Mouse (Mus musculus): ENCODE data around the gene Zfp507.

Zfp507 gene

DNA sequence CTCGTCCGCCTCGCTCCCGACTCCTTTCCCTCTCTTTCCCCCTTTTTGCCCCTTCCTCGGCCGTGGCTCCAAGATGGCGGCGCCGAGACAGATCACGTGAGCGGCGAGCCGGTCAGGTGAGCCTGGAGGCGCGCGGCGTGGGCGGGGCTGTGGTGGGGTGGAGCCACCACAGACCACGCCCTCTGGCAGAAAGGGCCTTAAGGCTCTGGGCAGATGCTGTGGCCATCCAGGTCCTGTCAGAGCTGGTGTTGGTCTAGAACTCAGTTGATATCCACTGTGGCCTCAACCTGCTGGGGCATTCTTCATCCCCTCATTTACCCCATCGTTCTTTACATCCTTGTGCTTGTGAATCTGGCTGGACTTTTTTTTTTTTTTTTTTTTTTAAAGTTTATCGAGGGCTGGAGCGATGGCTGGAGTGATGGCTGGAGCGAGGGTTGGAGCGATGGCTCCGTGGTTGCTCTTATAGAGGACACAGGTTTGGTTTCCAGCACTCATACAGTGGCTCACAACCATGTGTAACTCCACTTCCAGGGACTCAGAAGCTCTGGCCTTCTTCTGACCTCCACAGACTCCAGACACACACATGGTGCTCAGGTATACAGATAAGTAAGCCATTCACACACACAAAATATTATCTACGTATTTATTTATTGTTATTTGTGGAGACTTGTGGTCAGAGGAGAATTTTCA is at the start of gene Zfp507:
Gene Zfp507, minus strand, starts transcription at position 98 of the 690 bp plus-strand sequence.
- peak; percentile 90 for DNase-seq

DNA sequence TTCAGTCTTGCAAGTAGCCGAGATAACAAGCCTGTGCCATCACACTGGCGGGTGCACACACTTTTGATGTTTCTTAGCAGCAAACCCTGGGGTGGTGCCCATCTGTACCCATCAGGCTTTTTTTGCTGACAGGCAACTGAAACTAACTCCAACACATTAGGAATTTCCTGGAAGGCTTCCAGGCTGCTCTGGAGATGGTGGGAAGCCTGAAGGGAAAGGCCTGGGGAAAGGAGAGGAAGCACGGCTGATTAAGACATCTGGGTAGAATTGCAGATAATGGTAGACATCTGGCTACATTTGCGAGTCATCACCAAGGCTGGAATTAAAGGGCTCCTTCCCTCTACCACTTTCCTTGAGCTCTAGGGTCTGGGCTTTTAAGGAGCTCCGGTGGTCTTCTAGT is 47.6 kb upstream of the Zfp507 start:
- no peak for DNase-seq

- DNase-seq, result no peak
These were observed 45.7 kb upstream of the Zfp507 start for GRCm38 (mm10) chr7:35848526-35848925.

DNA sequence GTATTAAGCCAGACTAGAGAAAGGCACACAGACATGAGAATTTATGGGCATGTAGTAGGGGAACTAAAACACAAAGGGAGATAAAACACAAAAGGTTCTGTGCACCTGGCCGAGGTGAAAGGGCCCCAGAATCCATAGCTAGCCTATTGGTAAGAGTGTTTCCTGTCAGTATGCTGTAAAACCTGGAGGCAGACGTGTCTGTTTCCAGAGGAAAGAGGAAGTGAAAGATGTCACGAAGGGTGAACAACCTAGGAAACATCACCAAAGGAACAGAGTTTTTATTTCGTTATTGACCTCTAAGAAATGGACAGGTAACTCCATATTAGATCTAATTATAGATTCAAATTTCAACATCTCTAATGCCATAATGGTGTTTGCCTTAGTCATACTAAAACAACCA is 37.7 kb upstream of the Zfp507 start:
- DNase-seq, result no peak

- DNase-seq, result peak; percentile 27
These were observed 34.0 kb upstream of the Zfp507 start for GRCm38 (mm10) chr7:35836851-35837250.

DNA sequence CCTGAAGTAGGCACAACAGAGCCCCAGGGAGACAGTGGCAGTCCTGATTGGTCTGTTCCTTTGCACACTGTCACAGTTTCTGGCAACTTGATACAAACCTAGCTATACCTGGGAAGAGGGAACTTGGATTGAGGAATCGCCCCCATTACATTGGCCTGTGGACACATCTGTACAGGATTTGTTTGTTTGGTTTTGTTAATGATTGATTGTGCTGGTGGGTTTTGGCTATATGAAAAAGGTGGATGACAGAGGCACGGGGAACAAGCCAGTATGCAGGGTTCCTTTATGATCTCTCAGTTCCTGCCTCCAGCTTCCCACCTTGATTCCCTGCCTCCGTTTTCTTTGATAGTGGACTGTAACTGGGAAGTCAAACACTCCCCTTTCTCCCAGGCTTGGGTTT is 33.6 kb upstream of the Zfp507 start:
- DNase-seq, result no peak

GRCm38 (mm10) chr7:35830119-35830518 is 27.3 kb upstream of the Zfp507 start:
- DNase-seq, result no peak

DNA sequence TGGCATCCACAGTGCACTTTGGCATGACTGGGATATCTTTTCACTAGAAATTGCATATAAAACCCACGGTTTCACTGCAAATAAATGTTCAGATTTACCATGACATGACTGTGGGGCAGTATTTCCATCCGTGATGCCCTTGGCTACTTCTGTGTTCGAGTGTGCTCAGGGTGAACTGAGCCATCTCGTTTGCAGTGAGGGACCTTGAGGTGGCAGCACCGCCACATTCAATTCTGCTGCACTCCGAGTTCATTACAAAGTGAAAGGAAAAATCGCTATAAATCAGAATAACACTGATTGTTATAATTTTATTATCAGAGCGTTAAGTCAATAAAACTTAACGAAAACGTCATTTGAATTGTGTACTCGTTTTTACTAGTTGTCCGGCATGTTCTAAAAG is 21.1 kb upstream of the Zfp507 start:
- no peak for DNase-seq

- no peak for DNase-seq
These were observed 19.5 kb upstream of the Zfp507 start for GRCm38 (mm10) chr7:35822320-35822719.

DNA sequence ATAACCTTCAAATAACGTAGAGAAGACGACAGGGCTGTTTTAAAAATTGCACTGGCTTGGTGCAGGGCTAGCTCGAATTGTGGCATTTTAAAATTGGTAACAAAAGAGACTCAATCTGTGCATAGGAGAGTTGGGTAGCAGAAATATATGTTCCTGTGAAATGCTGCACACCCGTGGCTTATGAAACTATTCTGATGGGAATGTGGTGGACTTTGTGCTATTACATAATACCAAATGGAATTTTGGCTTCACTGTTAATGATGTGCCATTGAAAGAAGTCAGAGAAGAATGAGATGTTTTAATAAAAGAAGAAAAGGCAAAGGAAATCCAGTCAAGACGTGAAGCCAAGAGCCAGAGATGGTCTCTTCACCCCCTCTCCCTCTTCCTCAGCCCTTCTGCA is 18.6 kb upstream of the Zfp507 start:
- no peak for DNase-seq

DNA sequence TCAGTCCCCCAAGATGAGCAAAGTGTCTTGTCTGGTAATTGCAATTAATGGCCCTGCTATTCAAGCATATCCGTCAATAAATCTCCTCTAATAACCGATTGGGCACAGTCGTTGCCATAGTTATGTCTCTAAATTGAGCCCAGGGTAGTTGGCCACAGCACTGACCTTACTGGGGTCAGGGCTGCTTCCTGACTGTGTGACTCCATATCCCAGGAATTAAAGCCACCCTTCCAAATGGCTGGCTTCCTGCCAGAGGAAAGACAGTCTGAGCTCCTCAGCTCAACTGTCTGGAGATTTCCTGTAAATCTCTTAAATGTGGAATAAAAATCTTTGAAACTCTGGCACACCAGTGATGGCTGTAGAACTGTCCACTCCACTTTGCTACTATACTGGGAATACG is 16.7 kb upstream of the Zfp507 start:
- DNase-seq, result peak; percentile 42

GRCm38 (mm10) chr7:35814759-35815551 is 12.2 kb upstream of the Zfp507 start:
- peak; percentile 22 for DNase-seq

DNA sequence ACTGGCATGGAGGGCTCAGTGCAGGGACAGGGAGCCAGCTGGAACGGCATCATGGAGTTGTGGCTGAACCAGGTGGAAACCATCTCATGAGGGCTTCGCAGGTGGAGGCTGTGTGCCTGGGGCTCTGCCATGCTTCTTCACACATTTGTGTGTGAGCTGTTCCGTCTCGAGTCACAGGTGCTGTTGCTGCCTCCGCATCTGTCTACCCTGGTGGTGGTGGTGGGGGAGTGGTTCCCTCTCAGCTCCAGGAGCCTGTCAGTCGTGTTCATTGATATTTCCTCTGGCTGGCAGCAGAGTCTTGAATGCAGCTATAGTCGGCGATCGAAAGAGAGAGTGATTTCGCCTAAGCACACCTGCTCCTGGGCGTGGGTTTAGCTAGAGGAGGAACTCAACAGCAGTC is 10.5 kb upstream of the Zfp507 start:
- DNase-seq, result no peak

GRCm38 (mm10) chr7:35810736-35811135 is 7.9 kb upstream of the Zfp507 start:
- DNase-seq, result peak; percentile 32

DNA sequence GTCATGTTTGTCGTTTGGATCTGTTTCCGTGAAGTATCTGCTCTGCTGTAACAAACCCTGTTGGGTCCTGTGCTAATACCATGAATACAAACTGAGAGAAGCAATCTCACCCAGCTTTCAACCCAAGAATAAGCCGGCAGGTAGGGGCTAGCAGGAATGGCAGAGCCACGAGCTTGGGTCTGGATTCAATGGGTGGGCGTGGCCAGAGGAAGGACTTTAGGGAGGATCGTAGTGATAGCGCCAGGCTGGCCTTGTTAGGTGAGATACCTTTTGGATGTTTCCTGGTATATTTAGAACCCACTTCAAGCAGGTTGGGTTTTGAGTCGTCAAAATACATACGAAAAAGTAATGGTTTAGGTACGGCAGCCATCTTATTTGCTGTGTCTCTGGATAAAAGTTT is 1.4 kb upstream of the Zfp507 start:
- DNase-seq, result no peak

DNA sequence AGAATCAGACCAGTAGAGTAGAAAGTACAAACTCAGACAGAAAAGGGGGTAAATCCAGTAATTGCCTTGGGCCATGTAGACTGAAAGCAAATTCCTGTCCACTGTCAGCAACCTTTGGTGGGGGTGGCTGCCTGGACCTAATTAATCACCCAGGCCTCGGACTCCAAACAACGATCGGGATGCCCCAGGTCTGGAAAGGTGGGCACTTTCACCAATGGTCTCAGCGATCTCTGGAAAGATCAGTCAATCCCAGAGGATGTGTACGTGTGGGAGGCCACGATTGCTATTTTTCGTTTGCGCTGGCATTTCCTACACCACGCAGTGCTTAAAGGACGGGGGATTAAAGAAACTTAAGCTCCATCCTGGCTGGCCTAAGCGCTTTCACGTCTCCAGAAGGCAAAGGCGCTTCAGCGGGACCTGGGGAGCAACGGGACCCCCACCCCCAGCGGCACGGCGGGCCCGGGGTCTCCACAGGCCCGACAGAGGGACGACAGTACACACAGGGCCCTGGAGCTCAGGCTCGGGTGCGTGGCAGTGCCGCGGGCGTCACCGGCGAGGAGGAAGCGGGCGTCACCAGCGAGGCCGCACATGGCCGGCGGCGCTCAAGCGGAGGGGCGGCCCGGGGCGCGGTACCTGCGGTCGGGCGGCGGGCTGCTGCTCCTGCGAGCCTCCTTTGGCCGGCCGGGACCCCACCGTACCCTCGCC is 450 bp downstream of the Zfp507 start:
- no peak for DNase-seq

DNA sequence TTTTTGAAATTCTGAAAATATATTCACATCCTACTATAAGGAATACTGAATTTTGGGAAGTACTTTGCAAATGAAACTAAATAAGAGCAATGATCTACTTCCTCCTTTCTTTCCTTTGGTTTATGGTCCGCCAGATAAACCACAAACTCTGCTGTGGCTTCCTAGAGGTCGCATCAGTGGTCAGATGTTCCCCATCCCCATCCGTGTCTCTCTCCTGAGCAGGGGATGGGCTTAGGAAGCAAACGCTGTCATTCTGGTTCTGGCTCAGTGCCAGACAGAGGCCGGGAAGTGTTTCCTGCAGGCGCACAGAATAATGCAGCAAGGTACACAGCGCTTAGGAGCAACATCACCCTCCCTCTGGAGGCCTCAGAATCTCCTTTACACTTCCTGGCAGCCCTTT is 6.7 kb downstream of the Zfp507 start:
- no peak for DNase-seq

DNA sequence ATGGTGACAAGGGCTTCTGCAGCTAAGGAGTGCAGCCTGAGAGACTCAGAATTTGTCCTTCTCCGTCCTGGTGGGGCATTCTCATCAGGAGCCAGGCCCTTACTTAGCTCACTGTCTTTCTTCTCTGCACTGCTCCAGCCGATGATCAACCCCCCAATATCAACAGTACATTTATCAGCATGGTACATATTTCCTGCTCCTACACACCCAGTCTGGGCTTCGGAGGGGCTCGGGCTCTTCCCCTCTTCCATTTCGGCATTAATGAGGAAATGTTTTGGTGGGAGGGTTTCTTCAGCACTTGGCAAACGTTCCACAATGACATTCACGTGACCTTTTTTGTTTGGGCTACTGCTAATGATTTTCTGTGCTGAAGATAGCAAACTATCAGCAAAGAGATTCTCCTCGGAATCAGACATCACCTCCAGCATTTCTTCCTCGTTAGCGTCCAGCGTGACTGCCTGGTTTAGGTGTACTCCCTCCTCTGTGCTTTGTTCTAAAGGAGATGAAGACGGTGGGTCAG is 8.6 kb downstream of the Zfp507 start:
- DNase-seq, result no peak

- DNase-seq, result no peak
These were observed 10.5 kb downstream of the Zfp507 start for GRCm38 (mm10) chr7:35792150-35792848.

GRCm38 (mm10) chr7:35790926-35791325 is 11.9 kb downstream of the Zfp507 start:
- no peak for DNase-seq

DNA sequence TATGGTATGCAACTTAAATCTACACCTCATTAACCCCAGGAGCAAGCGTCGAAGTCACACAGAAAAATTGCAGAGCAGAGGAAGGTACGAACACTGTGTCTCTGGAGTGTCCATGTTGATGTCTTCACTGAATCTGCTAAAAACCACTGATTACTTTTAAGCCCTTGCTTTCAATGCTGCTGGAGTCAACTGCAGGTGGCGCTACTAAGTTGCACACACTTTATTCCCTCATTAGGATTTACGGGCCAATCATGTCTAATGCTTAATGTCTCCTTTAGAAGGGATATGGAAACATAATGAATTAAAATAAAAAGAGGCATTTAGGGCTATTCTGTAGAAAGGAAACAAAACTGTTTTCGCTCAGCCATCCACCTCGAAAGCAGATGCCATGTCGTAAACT is 12.6 kb downstream of the Zfp507 start:
- DNase-seq, result no peak

GRCm38 (mm10) chr7:35785579-35785978 is 17.2 kb downstream of the Zfp507 start:
- no peak for DNase-seq

- DNase-seq, result no peak
These were observed 20.6 kb downstream of the Zfp507 start for GRCm38 (mm10) chr7:35782252-35782651.

Measured in kidney, adult 18-20 months (tissue).